Mouse (Mus musculus) limb, embryonic 12.5 days (tissue): ENCODE results near the gene Siah1a. TPM values are rescaled to one million over a fixed set of nuclear protein-coding genes. Genes with fewer than 3 reads are reported as not detected.

Source experiments
- ATAC-seq: fragments of 200-750 bp; cut with Nextera tagmentation; 2 replicates; pipeline ENCODE4 v1.8.0; 2017; ENCODE audit warnings: low read depth, moderate TSS enrichment; ENCODE audit not compliant: insufficient number of reproducible peaks, insufficient read depth, low FRiP score, low TSS enrichment
- H3K27ac ChIP-seq: fragments of 300-500 bp; sonication (generic); 2 replicates; pipeline ENCODE4 v1.5.1; 2016; ENCODE audit warnings: mild to moderate bottlenecking, moderate library complexity
- H3K27me3 ChIP-seq: fragments of 300-500 bp; sonication (generic); 2 replicates; pipeline ENCODE4 v1.6.1; 2016; ENCODE audit warnings: mild to moderate bottlenecking, moderate library complexity
- H3K36me3 ChIP-seq: fragments of 300-500 bp; sonication (generic); 2 replicates; pipeline ENCODE4 v1.6.1; 2016; ENCODE audit warnings: mild to moderate bottlenecking, moderate library complexity
- H3K4me1 ChIP-seq: fragments of 300-500 bp; sonication (generic); replicated peaks from 2 replicates; pipeline ENCODE4 v1.6.1; 2016
- H3K4me2 ChIP-seq: fragments of 300-500 bp; sonication (generic); 2 replicates; pipeline ENCODE4 v1.6.1; 2016; ENCODE audit warnings: mild to moderate bottlenecking, moderate library complexity
- H3K4me3 ChIP-seq: fragments of 300-500 bp; sonication (generic); replicated peaks from 2 replicates; pipeline ENCODE4 v1.5.1; 2016; ENCODE audit warnings: mild to moderate bottlenecking
- H3K9ac ChIP-seq: fragments of 300-500 bp; sonication (generic); replicated peaks from 2 replicates; pipeline ENCODE4 v1.6.1; 2016; ENCODE audit warnings: mild to moderate bottlenecking, moderate library complexity
- H3K9me3 ChIP-seq: fragments of 300-500 bp; sonication (generic); 2 replicates; pipeline ENCODE4 v1.6.1; 2016; ENCODE audit warnings: mild to moderate bottlenecking, moderate library complexity
- WGBS: fragments of 180-500 bp; shearing (Covaris S2); methylation state at CpG from one replicate; pipeline ENCODE4 v1.1.7; 2016; 5-methylcytosine and 5-hydroxymethylcytosine counted together
- polyA plus RNA-seq: library from polyadenylated mRNA; unstranded; fragments of >200 nt; fragmentation: Nextera tagmentation; extraction: Ambion mirVana; gene quantifications from 2 replicates; pipeline ENCODE4 v1.2.1, GENCODE M21; 2016

The Siah1a gene
- polyA plus RNA-seq, 1 experiment from 2014 or later = 74.3 TPM

DNA sequence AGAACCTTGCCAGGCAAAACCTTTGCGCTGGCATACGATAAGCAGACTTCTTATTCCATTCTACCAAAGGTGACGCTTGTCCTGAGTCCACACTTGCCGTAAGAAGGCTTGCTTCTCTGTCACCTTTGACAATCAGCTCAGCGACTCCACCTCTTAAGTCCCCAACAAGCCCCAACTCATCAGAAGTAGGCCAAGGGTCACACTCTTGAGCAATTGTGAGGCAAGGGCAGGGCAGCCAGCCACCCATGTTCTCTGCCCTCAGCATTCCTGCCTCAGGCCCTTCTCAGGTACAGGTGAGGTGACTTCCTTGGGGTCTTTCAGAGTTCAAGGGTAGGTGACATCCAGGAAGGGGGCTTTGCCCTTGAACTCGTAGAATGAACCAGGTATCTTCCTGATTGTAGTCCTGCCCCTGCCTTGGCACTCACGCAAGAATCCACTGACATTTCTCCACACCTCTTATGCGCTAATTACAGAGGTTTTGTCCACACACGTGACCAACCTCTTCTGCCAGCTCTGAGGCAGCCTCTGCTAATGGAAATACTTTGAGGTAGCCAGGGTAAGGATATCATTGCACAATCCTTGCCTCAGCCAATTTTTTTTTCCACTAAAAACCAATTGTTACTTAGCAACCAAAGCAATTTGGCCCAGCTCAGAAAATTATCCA lies 20.9 kb upstream of the Siah1a start:
- H3K27ac ChIP-seq = no peak overlapping the region
- no peaks in the 10 kb centered on the region; the same call in 1 of the 2 replicates for H3K27me3 ChIP-seq
- 84% methylated on average over 9 of the region's 9 CpGs for WGBS
- no peaks in the 10 kb centered on the region for H3K36me3 ChIP-seq
- 0 out of 2 replicates have a peak, but pooled peaks cover 5% of the 10 kb centered on the region for H3K4me1 ChIP-seq
- no peaks in the 10 kb centered on the region for H3K9me3 ChIP-seq
- no peak overlapping the region for H3K9ac ChIP-seq
- no peak overlapping the region for H3K4me3 ChIP-seq
- no peak overlapping the region for H3K4me2 ChIP-seq
- no peak for ATAC-seq

DNA sequence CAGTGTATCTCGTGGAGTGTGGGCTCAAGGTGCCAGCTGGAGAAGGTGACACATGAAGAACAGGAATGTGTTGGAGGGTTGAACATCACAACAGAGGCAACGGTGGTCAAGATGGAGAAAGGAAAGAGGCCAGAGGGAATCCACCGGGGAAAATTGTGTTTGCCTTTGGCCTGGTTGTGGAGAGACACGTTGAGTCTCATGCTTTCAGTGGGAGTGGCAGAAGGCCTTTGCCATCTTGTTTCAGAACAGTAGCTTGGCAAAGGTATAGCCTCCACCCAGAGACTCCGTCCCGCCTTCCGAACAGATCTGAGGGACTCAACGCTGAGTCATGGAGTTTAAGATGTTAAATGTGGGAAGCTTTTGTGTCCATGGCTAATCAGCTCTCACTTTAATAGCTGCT lies 19.9 kb upstream of the Siah1a start:
- ATAC-seq = no peak
- Histone ChIP-seq H3K36me3 (no peaks in the 10 kb centered on the region), H3K9ac (no peak overlapping the region), H3K9me3 (no peaks in the 10 kb centered on the region), H3K4me1 (0 out of 2 replicates have a peak, but pooled peaks cover 5% of the 10 kb centered on the region), H3K4me3 (no peak overlapping the region), H3K27me3 (no peaks in the 10 kb centered on the region; the same call in 1 of the 2 replicates), H3K4me2 (no peak overlapping the region), H3K27ac (no peak overlapping the region)
- WGBS = 91% methylated on average over 8 of the region's 8 CpGs

DNA sequence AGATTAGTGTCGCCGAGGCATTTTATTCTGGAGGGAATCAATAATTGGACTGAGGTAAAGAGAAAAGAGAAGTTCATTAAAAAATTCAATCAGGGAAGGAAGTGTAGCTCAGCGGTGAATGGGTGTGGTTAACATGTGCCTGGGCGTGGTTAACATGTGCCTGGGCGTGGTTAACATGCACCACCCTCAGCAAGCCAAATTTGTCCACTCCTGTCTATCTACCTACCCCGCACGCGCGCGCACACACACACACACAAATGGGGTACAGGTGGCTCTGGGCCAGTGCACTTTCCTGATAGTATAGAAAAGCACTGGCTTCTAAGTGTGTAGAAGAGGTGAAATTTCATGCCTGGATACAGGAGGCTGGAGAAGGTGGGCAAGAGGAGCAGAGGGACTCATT lies 19.4 kb upstream of the Siah1a start:
- H3K36me3 ChIP-seq = no peaks in the 10 kb centered on the region
- no peak overlapping the region for H3K9ac ChIP-seq
- no peak overlapping the region for H3K4me3 ChIP-seq
- H3K27me3 ChIP-seq = no peaks in the 10 kb centered on the region; the same call in 1 of the 2 replicates
- 0 out of 2 replicates have a peak, but pooled peaks cover 5% of the 10 kb centered on the region for H3K4me1 ChIP-seq
- H3K9me3 ChIP-seq = no peaks in the 10 kb centered on the region
- H3K27ac ChIP-seq = no peak overlapping the region
- WGBS = 89% methylated on average over 10 of the region's 10 CpGs
- H3K4me2 ChIP-seq = no peak overlapping the region
- no peak for ATAC-seq

DNA sequence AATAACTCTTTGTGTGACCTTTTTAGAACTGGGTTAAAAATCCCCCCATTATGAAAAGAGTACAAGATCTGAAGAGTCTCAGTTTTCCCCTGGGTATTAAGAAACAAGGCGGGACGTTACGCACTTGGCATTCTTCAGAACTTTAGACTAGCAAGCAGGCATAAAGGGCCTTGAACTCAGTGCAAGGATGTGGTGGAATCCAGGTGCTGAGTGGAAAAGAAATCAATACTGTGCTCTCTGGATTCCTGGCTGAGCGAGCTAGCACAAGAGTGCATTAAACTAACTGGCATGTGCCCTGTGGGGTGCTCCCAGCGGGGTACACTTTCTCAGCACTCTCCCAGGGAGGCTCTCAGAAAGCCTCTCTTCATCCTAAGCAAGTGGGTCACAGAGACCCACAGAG lies 17.1 kb upstream of the Siah1a start:
- H3K36me3 ChIP-seq = no peaks in the 10 kb centered on the region
- ATAC-seq = no peak
- H3K4me1 ChIP-seq = no peaks in the 10 kb centered on the region
- no peaks in the 10 kb centered on the region for H3K9me3 ChIP-seq
- no peak overlapping the region for H3K4me2 ChIP-seq
- WGBS = 69% methylated on average over 5 of the region's 5 CpGs
- no peak overlapping the region for H3K27ac ChIP-seq
- no peaks in the 10 kb centered on the region; the same call in 1 of the 2 replicates for H3K27me3 ChIP-seq
- H3K9ac ChIP-seq = no peak overlapping the region
- no peak overlapping the region for H3K4me3 ChIP-seq

DNA sequence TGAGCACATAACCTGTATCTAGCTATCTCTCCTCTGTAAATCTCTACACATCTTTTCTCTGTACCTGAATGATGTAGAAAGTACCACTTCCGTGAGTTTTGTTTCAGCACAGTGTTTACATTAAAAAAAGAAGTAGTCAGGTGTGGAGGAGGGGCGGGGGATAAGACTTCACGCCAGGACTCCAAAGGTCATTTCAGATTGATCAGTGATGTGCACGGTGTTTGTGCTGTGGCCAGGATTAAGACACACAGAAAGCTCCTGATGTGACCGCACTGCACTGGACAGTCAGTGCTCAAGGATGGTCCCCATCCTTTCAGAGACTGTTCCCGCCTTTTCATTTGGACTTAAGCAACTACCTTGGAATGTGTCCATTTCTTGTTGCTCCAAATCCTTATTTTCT lies 15.0 kb upstream of the Siah1a start:
- H3K4me3 ChIP-seq = no peak overlapping the region
- H3K36me3 ChIP-seq = no peaks in the 10 kb centered on the region
- H3K27ac ChIP-seq = no peak overlapping the region
- no peaks in the 10 kb centered on the region; the same call in 1 of the 2 replicates for H3K4me1 ChIP-seq
- ATAC-seq = no peak
- H3K27me3 ChIP-seq = peaks cover 3% of the 10 kb centered on the region
- 85% methylated on average over 6 of the region's 6 CpGs for WGBS
- no peak overlapping the region for H3K4me2 ChIP-seq
- H3K9me3 ChIP-seq = no peaks in the 10 kb centered on the region
- H3K9ac ChIP-seq = no peak overlapping the region

DNA sequence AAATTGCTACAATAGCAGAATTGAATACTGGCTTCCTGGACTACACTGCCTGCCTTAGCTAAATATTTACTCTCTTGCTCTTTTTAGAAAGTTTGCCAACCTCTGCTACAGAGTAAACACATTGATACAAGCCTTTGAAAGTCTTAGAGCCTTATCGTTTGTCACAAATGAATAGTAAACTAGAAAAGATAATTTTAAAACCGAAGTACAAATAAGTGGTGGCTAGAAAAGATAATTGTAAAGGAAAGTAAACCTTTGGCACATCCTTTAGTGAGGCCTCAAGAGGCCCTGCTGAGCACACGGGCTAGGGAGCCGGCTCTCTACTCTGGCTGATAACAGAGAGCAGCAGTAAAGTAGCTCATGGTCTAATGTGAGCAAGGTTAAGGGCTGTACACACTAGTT lies 13.4 kb upstream of the Siah1a start:
- H3K36me3 ChIP-seq = no peaks in the 10 kb centered on the region
- H3K4me3 ChIP-seq = no peak overlapping the region
- H3K9me3 ChIP-seq = no peaks in the 10 kb centered on the region
- no peak overlapping the region for H3K27ac ChIP-seq
- H3K4me1 ChIP-seq = no peaks in the 10 kb centered on the region; the same call in 1 of the 2 replicates
- WGBS = 82% methylated on average over 4 of the region's 4 CpGs
- ATAC-seq = no peak
- no peak overlapping the region for H3K4me2 ChIP-seq
- H3K27me3 ChIP-seq = peaks cover 3% of the 10 kb centered on the region
- no peak overlapping the region for H3K9ac ChIP-seq

DNA sequence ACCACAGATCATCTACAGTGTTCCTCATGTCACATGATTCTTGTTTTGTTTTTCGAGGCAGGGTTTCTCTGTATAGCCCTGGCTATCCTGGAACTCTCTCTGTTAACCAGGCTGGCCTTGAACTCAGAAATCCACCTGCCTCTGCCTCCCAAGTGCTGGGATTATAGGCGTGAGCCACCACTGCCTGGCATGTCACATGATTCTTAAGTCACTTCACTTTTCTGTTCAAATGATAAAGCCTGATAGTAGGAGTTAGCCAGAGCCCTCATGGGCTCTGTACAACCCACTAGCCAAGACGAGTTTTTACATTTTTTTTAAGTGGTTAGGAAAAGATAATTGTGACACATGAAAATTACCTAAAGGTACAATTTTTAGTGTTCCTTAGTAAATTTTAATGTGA lies 12.9 kb upstream of the Siah1a start:
- Histone ChIP-seq H3K27ac (no peak overlapping the region), H3K4me2 (no peak overlapping the region), H3K4me3 (no peak overlapping the region), H3K27me3 (peaks cover 3% of the 10 kb centered on the region), H3K9ac (no peak overlapping the region), H3K9me3 (no peaks in the 10 kb centered on the region), H3K4me1 (no peaks in the 10 kb centered on the region; the same call in 1 of the 2 replicates), H3K36me3 (no peaks in the 10 kb centered on the region)
- ATAC-seq = no peak
- WGBS = 77% methylated on average over 3 of the region's 3 CpGs

DNA sequence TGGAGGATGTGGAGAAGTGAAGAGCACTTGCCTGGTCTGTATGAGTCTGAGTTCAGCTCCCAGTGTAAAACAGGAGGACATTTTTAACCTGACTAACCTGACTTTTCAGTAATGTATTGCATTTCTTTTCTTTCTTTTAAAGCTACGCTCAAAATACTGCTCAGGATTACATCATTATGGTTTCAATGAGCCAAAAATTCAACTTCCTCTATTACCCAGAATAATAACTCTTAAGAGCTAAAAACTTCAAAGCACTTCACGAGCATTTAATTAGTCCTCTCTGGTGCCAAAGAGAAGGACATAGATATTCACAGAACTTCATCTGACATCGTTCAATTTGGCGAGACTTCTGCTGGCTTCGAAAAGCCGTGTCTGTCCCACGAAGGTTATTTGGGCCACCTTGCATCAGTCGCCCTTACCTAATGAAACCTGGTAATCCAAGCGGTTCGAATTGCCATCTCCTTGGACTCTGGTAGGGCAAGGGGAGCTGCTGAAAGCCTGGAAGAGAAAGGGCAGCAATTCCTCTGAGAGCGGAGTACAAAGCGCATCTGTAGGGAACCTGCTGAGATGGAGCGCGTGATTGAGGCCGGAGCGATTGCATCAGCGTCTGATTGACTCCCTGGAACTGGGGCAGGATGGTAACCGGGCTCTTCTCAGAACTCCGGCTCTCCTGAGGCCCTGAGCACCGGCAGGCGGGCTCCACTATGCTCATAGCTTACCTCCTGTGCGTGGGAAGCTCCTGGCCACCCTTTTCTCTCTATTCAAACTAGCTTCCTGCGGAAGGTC lies 11.4 kb upstream of the Siah1a start:
- H3K27ac ChIP-seq = no peak overlapping the region
- ATAC-seq = no peak
- no peaks in the 10 kb centered on the region; the same call in 1 of the 2 replicates for H3K4me1 ChIP-seq
- H3K4me3 ChIP-seq = no peak overlapping the region
- H3K9ac ChIP-seq = no peak overlapping the region
- H3K36me3 ChIP-seq = no peaks in the 10 kb centered on the region
- H3K27me3 ChIP-seq = peaks cover 3% of the 10 kb centered on the region
- 28% methylated on average over 23 of the region's 23 CpGs for WGBS
- H3K4me2 ChIP-seq = peak overlapping the region; percentile 18; the same call in 1 of the 2 replicates
- H3K9me3 ChIP-seq = no peaks in the 10 kb centered on the region

DNA sequence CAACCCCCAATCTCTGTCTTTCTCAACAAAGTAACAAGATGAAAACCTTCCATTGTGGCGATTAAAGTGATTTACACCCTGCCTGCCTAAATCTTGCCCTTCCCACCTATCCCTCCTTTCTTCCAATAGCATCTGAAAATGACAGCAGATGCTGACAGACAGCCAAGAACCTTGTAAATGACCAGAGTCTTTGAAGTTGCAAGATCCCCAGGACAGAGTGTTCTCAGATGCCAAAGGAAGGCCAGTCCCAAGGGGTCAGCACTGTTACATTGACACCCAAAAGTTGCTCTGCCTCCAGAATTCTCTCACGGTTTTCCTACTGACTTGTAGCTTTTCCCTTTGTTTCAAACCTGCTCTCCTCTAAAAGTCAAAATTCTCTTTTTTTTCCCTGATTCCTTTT lies 4.1 kb upstream of the Siah1a start:
- no peaks in the 10 kb centered on the region for H3K27me3 ChIP-seq
- WGBS = 22% methylated on average over 2 of the region's 2 CpGs
- no peaks in the 10 kb centered on the region for H3K9me3 ChIP-seq
- H3K4me1 ChIP-seq = peaks cover 5% of the 10 kb centered on the region; the same call in 1 of the 2 replicates
- H3K4me3 ChIP-seq = no peak overlapping the region
- H3K36me3 ChIP-seq = no peaks in the 10 kb centered on the region
- no peak overlapping the region for H3K27ac ChIP-seq
- no peak overlapping the region for H3K4me2 ChIP-seq
- H3K9ac ChIP-seq = no peak overlapping the region
- ATAC-seq = no peak

DNA sequence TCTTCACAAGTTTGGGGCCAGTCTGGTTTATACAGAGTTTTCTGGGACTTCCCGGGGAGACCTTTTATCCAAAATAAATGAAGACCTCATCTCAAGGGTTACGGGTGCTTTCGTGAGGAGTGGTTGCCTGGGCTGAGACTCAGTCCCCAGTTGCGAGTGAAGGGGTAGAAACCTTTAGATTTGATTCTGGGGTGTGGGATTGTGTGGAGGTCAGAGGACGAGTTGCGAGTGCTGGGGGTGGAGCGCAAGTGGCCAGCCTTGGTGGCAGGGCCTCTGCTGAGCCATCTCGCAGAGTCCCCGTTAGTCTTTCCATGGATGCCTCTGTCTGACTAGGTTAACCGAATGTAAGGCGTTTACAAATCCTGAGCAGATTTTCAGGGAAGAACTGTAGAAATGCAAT lies 777 bp upstream of the Siah1a start:
- no peaks in the 10 kb centered on the region for H3K27me3 ChIP-seq
- 3% methylated on average over 11 of the region's 11 CpGs for WGBS
- peak overlapping the region; percentile 99 for H3K9ac ChIP-seq
- no peak for ATAC-seq
- peak overlapping the region; percentile 90 for H3K4me3 ChIP-seq
- peak overlapping the region; percentile 78 for H3K4me2 ChIP-seq
- H3K4me1 ChIP-seq = peaks cover 25% of the 10 kb centered on the region
- no peaks in the 10 kb centered on the region for H3K36me3 ChIP-seq
- no peaks in the 10 kb centered on the region for H3K9me3 ChIP-seq
- peak overlapping the region; percentile 98; the same call in 1 of the 2 replicates for H3K27ac ChIP-seq

DNA sequence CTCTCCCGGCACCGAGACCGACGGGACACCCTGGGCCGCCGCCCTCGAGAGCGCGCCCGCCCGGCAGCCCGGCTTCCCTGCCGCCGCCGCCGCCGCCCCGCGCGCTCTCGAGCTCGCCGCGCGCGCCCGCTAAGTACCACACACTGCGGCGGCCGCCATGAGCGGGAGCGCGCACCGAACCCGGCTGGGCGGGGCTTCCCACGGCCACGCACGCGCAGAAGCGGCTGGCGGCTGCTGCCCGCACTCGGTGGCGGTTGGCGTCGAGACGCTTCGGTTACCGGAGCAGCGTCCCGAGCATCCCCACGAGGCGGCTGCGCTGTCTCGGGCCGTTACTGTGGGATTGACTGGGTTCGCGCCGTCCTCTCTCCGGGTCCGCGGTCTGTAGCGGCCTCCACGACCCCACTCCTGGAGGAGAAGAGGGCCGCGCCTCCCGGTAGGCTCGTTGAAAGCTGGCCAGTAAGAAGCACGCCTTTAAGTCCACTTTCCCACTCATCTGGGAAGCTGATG lies 254 bp upstream of the Siah1a start:
- no peaks in the 10 kb centered on the region for H3K9me3 ChIP-seq
- H3K4me3 ChIP-seq = peak overlapping the region; percentile 90
- H3K9ac ChIP-seq = peak overlapping the region; percentile 99
- ATAC-seq = peak; percentile 84
- peaks cover 25% of the 10 kb centered on the region for H3K4me1 ChIP-seq
- H3K36me3 ChIP-seq = no peaks in the 10 kb centered on the region
- H3K27ac ChIP-seq = peak overlapping the region; percentile 98
- WGBS = under 1% methylated on average over 63 of the region's 70 CpGs
- H3K4me2 ChIP-seq = peak overlapping the region; percentile 78
- no peaks in the 10 kb centered on the region for H3K27me3 ChIP-seq
